Mouse (Mus musculus): ENCODE measurements around the gene Mrps15. TPM values are rescaled to one million over a fixed set of nuclear protein-coding genes. Genes with fewer than 3 reads are reported as not detected.
A peak's percentile ranks its signal among the peaks of the same experiment; 100 is the strongest.

Mrps15 gene
- polyA plus RNA-seq, 1 experiment from 2014 or later, result 131 TPM

DNA sequence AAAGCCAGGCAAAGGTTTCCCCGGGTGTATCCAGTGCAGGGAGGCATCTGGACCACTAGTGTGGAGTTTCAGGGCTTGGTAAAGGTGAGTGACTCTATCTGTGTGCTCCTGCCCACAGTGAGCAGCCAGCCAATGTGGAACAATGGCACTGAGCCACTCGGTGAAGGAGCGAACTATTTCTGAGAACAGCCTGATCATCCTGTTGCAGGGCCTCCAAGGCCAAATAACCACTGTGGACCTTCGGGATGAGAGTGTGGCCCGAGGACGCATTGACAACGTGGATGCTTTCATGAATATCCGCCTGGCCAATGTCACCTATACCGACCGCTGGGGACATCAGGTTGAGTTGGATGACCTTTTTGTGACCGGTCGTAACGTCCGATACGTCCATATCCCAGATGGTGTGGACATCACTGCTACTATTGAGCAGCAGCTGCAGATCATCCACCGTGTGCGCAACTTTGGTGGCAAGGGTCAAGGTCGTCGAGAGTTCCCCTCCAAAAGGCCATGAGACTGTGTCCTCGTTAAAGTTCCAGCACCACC is 51.1 kb downstream of the Mrps15 start:
- WGBS, result 84% methylated on average over 20 of the region's 20 CpGs
- no peak for ATAC-seq (replicated peaks; ENCODE audit: low FRiP score, low read depth)
- no peak overlapping the region for H3K4me2 ChIP-seq (ENCODE audit: low read length)

DNA sequence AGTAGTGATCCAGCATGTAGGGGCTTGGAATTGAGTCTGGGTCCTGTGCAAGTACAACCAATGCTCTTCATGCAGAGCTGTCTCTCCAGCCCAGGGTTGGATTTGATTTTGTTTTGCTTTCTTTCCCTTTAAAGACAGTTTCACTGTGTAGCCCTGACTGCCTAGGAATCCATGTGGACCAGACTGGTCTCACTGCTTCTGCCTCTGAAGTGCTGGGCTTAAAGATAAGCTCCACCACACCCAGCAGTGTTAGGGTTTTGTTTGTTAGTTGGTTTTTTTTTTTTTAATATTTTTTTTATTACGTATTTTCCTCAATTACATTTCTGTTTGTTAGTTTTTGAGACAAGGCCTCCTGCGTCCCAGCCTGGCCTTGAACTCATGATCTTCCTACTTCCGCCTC is 52.6 kb downstream of the Mrps15 start:
- no peak for ATAC-seq (replicated peaks; ENCODE audit: low FRiP score, low read depth)
- WGBS, result 95% methylated on average over 3 of the region's 3 CpGs
- Histone ChIP-seq H3K36me3 (ENCODE audit: insufficient read depth, low read length) (0 out of 2 replicates have a peak, but pooled peaks cover 2% of the 10 kb centered on the region), H3K4me1 (replicated peaks; ENCODE audit: insufficient read depth, low read length) (peaks cover 18% of the 10 kb centered on the region; the same call in 1 of the 2 replicates), H3K9ac (ENCODE audit: low read depth, low read length) (no peak overlapping the region), H3K27ac (no peak overlapping the region), H3K4me3 (replicated peaks; ENCODE audit: low read depth, low read length) (no peak overlapping the region), H3K4me2 (ENCODE audit: low read length) (no peak overlapping the region), H3K9me3 (replicated peaks; ENCODE audit: low read length) (no peaks in the 10 kb centered on the region), H3K27me3 (ENCODE audit: insufficient read depth, low read length) (no peaks in the 10 kb centered on the region)
- DNase-seq (ENCODE audit: low spot score), result no peak
- TF ChIP-seq CTCF (IDR thresholded peaks at IDR 0.05; ENCODE audit: low read depth), result no peak

More for the DNA sequence above, 51.1 kb downstream of the Mrps15 start:
- Histone ChIP-seq H3K36me3 (ENCODE audit: insufficient read depth, low read length) (0 out of 2 replicates have a peak, but pooled peaks cover 2% of the 10 kb centered on the region), H3K4me1 (replicated peaks; ENCODE audit: insufficient read depth, low read length) (peaks cover 14% of the 10 kb centered on the region; the same call in 1 of the 2 replicates), H3K27ac (no peak overlapping the region), H3K4me3 (replicated peaks; ENCODE audit: low read depth, low read length) (no peak overlapping the region), H3K9ac (ENCODE audit: low read depth, low read length) (no peak overlapping the region), H3K9me3 (replicated peaks; ENCODE audit: low read length) (no peaks in the 10 kb centered on the region), H3K27me3 (ENCODE audit: insufficient read depth, low read length) (no peaks in the 10 kb centered on the region)
- TF ChIP-seq CTCF (IDR thresholded peaks at IDR 0.05; ENCODE audit: low read depth), result no peak
- DNase-seq (ENCODE audit: low spot score), result no peak

DNA sequence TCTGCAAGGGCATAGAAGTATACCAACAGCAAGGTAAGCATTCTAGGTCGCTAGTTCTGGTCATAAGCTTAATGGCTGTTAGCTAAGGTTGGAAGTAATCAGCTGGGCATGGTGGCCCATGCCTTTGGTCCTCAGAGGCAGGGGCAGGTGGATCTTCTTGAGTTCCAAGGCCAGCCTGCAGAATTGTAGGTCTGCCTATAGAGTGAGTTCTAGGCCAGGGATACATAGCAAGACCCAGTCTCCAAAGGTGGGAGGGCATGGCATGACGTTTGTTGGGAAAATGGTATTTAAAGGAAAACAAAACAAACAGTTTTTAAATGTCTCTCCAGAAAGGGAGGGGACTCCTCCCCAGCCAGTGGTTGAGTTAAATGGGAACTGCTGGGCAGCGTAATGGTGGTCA is 54.0 kb downstream of the Mrps15 start:
- TF ChIP-seq CTCF (IDR thresholded peaks at IDR 0.05; ENCODE audit: low read depth), result no peak
- WGBS, result 80% methylated on average over 3 of the region's 3 CpGs
- Histone ChIP-seq H3K4me1 (replicated peaks; ENCODE audit: insufficient read depth, low read length) (peaks cover 27% of the 10 kb centered on the region), H3K27me3 (ENCODE audit: insufficient read depth, low read length) (no peaks in the 10 kb centered on the region), H3K4me2 (ENCODE audit: low read length) (no peak overlapping the region), H3K9ac (ENCODE audit: low read depth, low read length) (no peak overlapping the region), H3K27ac (no peak overlapping the region), H3K36me3 (ENCODE audit: insufficient read depth, low read length) (0 out of 2 replicates have a peak, but pooled peaks cover 2% of the 10 kb centered on the region), H3K9me3 (replicated peaks; ENCODE audit: low read length) (no peaks in the 10 kb centered on the region), H3K4me3 (replicated peaks; ENCODE audit: low read depth, low read length) (no peak overlapping the region)
- no peak for ATAC-seq (replicated peaks; ENCODE audit: low FRiP score, low read depth)
- no peak for DNase-seq (ENCODE audit: low spot score)

DNA sequence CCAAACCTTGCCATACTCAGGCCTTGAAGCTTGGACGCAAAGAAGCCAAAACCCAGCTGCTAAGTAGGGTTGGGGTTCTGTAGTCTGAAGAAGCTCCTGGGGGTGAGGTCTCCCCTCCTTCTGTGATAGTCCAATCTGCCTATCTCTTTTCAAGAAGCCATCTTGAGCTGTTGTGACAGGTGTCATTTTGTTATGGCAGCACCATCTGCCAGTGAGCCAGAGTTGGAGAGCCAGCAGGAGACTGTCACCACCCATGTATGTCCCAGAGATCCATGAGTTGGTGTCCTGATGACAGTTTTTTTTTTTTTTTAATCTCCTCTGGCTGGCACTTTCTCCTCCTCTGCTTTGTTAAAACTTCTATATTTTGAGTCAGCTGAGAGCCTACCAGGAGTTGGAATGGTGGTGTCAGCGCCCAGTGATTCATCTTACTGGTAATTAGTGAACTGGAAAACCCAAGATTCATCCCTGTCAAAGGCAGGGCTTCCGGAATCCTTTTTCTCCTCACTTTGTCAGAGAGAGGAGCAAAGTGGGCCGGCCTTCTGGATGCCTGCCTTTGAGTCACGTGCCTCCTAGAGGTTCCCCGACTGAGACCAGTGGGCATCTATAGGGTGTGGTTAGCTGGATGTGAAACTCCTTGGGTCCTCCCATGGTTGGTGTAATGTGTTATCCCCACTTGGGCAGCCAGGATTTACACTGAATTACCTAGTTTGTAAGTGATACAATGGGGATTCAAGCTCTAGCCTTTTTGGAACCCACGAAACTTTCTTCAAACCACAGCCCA is 55.5 kb downstream of the Mrps15 start:
- Histone ChIP-seq H3K36me3 (ENCODE audit: insufficient read depth, low read length) (0 out of 2 replicates have a peak, but pooled peaks cover 2% of the 10 kb centered on the region), H3K27ac (peak overlapping the region; percentile 87), H3K4me1 (replicated peaks; ENCODE audit: insufficient read depth, low read length) (peaks cover 30% of the 10 kb centered on the region), H3K9ac (ENCODE audit: low read depth, low read length) (no peak overlapping the region), H3K4me3 (replicated peaks; ENCODE audit: low read depth, low read length) (no peak overlapping the region), H3K9me3 (replicated peaks; ENCODE audit: low read length) (no peaks in the 10 kb centered on the region), H3K27me3 (ENCODE audit: insufficient read depth, low read length) (no peaks in the 10 kb centered on the region), H3K4me2 (ENCODE audit: low read length) (peak overlapping the region; percentile 96; the same call in 1 of the 2 replicates)
- no peak for DNase-seq (ENCODE audit: low spot score)
- TF ChIP-seq CTCF (IDR thresholded peaks at IDR 0.05; ENCODE audit: low read depth), result no peak
- ATAC-seq (replicated peaks; ENCODE audit: low FRiP score, low read depth), result no peak
- WGBS, result 47% methylated on average over 7 of the region's 7 CpGs

DNA sequence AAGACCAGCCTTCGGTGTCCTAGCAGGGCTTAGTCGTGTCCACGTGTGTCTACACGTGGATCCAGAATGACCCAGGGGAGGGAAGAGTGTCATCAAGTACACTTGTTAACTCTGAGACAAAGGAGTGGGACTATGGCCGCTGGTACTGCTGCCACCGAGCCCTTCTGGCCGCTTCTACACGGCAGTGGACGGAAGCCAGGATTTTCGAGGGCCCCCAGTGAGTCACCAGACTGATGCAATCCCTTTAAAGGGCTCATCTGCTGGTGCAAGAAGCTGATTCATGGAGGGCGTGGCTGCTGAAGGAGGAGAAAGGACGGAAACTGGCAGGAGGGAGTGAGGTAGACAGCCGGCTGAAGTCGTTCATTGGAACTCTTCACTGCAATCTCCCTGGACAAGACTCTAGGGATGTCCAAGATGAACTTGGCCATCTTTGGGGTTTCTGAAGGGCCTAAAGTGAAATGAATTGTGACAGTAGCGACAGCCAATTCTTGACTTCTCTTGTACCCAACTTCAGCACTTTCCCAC is 56.4 kb downstream of the Mrps15 start:
- ATAC-seq (replicated peaks; ENCODE audit: low FRiP score, low read depth), result peak; percentile 55
- no peaks in the 10 kb centered on the region for H3K27me3 ChIP-seq (ENCODE audit: insufficient read depth, low read length)
- under 1% methylated on average over 15 of the region's 15 CpGs for WGBS
- no peak for TF ChIP-seq CTCF (IDR thresholded peaks at IDR 0.05; ENCODE audit: low read depth)
- peak overlapping the region; percentile 52 for H3K9ac ChIP-seq (ENCODE audit: low read depth, low read length)
- H3K4me2 ChIP-seq (ENCODE audit: low read length), result peak overlapping the region; percentile 96
- H3K4me1 ChIP-seq (replicated peaks; ENCODE audit: insufficient read depth, low read length), result peaks cover 35% of the 10 kb centered on the region
- H3K4me3 ChIP-seq (replicated peaks; ENCODE audit: low read depth, low read length), result peak overlapping the region; percentile 97
- 0 out of 2 replicates have a peak, but pooled peaks cover 2% of the 10 kb centered on the region for H3K36me3 ChIP-seq (ENCODE audit: insufficient read depth, low read length)
- DNase-seq (ENCODE audit: low spot score), result peak; percentile 91
- H3K9me3 ChIP-seq (replicated peaks; ENCODE audit: low read length), result no peaks in the 10 kb centered on the region
- peak overlapping the region; percentile 87 for H3K27ac ChIP-seq

DNA sequence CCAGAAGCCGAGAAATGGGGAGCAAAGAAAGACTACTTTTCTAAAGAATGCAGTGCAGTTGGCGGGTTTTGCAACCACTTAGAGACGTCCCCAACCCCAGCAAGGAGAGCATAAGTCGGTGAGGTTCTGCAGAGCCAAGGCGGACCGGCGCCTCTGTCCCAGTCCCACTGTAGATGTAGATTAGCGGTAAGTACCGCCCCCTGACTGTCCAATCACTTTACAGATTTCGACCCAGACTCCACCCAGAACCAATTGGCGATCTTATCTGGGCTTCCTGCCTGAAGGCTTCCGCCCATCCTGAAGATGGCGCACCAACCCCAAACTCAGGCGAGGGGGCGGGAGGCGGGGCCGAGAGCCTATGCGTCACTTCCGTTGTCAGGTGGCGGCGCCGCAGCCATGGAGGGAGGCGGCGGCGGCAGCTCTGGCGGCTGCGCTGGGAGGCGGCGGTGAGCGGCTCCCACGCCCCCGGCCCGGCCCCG is 56.9 kb downstream of the Mrps15 start, which contains the start of gene Stk40:
TSS of gene Stk40 (plus strand) at position 368 of the 479 bp plus-strand sequence.
- DNase-seq (ENCODE audit: low spot score), result peak; percentile 100
- 2% methylated on average over 34 of the region's 34 CpGs for WGBS

More for the DNA sequence above, 56.9 kb downstream of the Mrps15 start, which contains the start of gene Stk40:
- Histone ChIP-seq H3K9ac (ENCODE audit: low read depth, low read length) (peak within 1 kb of the TSS; percentile 92), H3K4me3 (replicated peaks; ENCODE audit: low read depth, low read length) (peak within 1 kb of the TSS; percentile 97), H3K27me3 (ENCODE audit: insufficient read depth, low read length) (no peaks in the 10 kb centered on the region), H3K27ac (peak within 1 kb of the TSS; percentile 89), H3K9me3 (replicated peaks; ENCODE audit: low read length) (no peaks in the 10 kb centered on the region), H3K4me2 (ENCODE audit: low read length) (peak within 1 kb of the TSS; percentile 96), H3K36me3 (ENCODE audit: insufficient read depth, low read length) (no peaks in the 10 kb centered on the region), H3K4me1 (replicated peaks; ENCODE audit: insufficient read depth, low read length) (peaks cover 39% of the 10 kb centered on the region)
- TF ChIP-seq CTCF (IDR thresholded peaks at IDR 0.05; ENCODE audit: low read depth), result peak; percentile 80
- ATAC-seq (replicated peaks; ENCODE audit: low FRiP score, low read depth), result peak; percentile 93
